ENCODE assay signal across 8 mouse cellular contexts in the genomic region with DNA sequence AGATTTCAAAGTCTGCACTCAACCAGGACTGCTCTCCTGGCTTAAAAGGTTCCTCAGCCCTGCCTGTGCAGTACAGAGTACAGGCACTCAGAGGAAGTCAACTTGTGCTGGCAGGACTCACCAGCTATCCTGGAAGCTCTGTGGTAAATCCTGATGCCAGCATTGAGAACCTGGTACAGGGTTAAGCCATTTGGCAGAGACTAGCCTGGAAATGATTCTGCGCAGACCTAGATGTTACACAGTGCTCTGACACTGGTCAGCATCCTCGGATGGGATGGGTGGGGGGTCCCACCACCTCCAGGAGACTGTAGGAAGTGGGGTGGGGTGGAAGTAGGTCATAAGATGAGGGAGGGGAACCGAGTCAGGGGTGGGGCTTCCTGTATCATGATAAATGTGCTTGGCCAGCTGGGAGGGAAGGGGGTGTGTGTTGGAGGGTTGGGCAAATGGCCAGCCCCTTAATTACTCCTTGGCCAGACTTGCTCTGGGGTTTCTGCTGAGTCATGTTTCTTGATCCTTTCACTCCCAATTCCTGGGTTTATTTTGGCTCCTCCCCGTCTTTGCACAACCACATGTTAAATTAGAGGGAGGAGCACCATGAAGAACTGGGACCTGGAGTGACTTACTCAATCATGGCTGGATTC. TPM values are rescaled to one million over a fixed set of nuclear protein-coding genes. Genes with fewer than 3 reads are reported as not detected.
A peak's percentile ranks its signal among the peaks of the same experiment; 100 is the strongest.
DNase-seq lines count a peak whose midpoint lies in the region; ATAC-seq and TF ChIP-seq lines count a peak whose summit lies in the region.

No protein-coding gene starts in this region.

- 0 out of 2 replicates have a peak overlapping the region, but pooled peaks have one; percentile 54 for H3K27ac ChIP-seq in lung, embryonic 14.5 days (ENCODE audit: low read depth)

- peak; percentile 42 for ATAC-seq in erythroblast, adult 5-6 weeks (replicated peaks; ENCODE audit: low FRiP score, poor library complexity, severe bottlenecking)
- ATAC-seq in lung, embryonic 14.5 days (ENCODE audit: insufficient read depth), result no peak

- H3K4me1 ChIP-seq in lung, embryonic 14.5 days (ENCODE audit: insufficient read depth), result peaks cover 7% of the 10 kb centered on the region

- TF ChIP-seq CTCF in lung, embryonic 14.5 days (IDR thresholded peaks at IDR 0.05; ENCODE audit: low read depth), result no peak

- H3K36me3 ChIP-seq in lung, embryonic 14.5 days (ENCODE audit: insufficient read depth), result peaks cover 26% of the 10 kb centered on the region

- DNase-seq in urinary bladder, postnatal 14 days (ENCODE audit: low spot score), result peak; percentile 69
- DNase-seq in urinary bladder, adult 2 months (ENCODE audit: low spot score), result no peak
- peak; percentile 71 for DNase-seq in kidney, adult 18-20 months
- peak; percentile 84 for DNase-seq in lung, embryonic 14.5 days
- no peak for DNase-seq in thymus, postnatal 25 days
- no peak for DNase-seq in embryo, embryonic 9.5 days (ENCODE audit: extremely low spot score)
- no peak for DNase-seq in left cerebral cortex, adult 11 months (ENCODE audit: low spot score)

- H3K4me3 ChIP-seq in lung, embryonic 14.5 days (ENCODE audit: low read depth, low read length), result no peak overlapping the region

- no peak overlapping the region for H3K4me2 ChIP-seq in lung, embryonic 14.5 days

- 50% methylated on average over 4 of the region's 4 CpGs for WGBS in lung, embryonic 14.5 days

- no peak overlapping the region for H3K9ac ChIP-seq in lung, embryonic 14.5 days

- H3K27me3 ChIP-seq in lung, embryonic 14.5 days (ENCODE audit: insufficient read depth, low read length), result no peaks in the 10 kb centered on the region

- no peaks in the 10 kb centered on the region for H3K9me3 ChIP-seq in lung, embryonic 14.5 days (ENCODE audit: low read depth, low read length)

RNA-seq across cellular contexts. Expression of gene Mocs1, which starts 4.0 kb away (rescaled TPM):
- 33.1 and 40.0 TPM in 2 replicates for polyA plus RNA-seq in urinary bladder, adult 2 months (2012; rRNA removed)
- 128 and 146 TPM in 2 replicates for total RNA-seq in erythroblast, adult 5-6 weeks (2015; ENCODE audit: low replicate concordance)
- 47.8 and 50.6 TPM in 2 replicates for total RNA-seq in erythroblast, adult 5-6 weeks (2017; ENCODE audit: low replicate concordance)
- polyA plus RNA-seq in lung, embryonic 14.5 days (2014; fragmentation: Nextera tagmentation; extraction: Ambion mirVana), result 7.7 and 8.0 TPM in 2 replicates

Comparison
In these comparisons a context has a peak if more than half of its experiments do, and no peak if none do; other contexts are left out.
1. DNase-seq: peak in urinary bladder, postnatal 14 days (single experiment), kidney, adult 18-20 months (single experiment) and lung, embryonic 14.5 days (single experiment); none in urinary bladder, adult 2 months (single experiment), thymus, postnatal 25 days (single experiment), embryo, embryonic 9.5 days (single experiment) and left cerebral cortex, adult 11 months (single experiment).